Mouse (Mus musculus): ENCODE data around the gene Prkg1.

GRCm38 (mm10) chr19:31076106-31076505 is 688.7 kb downstream of the Prkg1 start:
- TF ChIP-seq CTCF (IDR thresholded peaks at IDR 0.05; ENCODE audit: borderline replicate concordance, insufficient read depth, low read depth, low read length) (no peak), POLR2A (IDR thresholded peaks at IDR 0.05; ENCODE audit: borderline replicate concordance, insufficient read depth, low read length) (no peak)

Measured in cerebellum, adult 2 months (tissue).